In the genomic region with DNA sequence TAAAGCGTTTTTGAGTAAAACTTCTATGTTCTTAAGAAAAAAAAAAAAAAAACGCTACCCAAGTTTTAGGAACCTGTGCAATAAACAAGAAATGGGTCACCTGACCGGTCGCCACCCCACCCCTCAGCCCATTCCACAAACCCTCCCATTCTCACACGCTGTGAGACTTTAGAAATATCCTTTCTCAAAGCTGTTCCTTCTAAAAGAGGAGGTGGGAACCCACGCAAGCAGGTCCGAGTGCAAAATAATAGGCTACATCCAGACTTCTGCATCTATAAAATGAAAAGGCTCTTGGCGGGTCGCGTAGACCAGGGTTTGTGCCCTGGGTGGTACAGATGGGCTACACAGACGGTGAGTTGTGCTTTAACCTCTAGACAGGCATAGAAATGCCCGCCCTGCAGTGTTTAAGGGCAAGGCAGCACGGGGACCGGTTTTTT, we compare ENCODE assay signal across 9 mouse cellular contexts. TPM values are rescaled to one million over a fixed set of nuclear protein-coding genes. Genes with fewer than 3 reads are reported as not detected.
A peak's percentile ranks its signal among the peaks of the same experiment; 100 is the strongest.
DNase-seq lines count a peak whose midpoint lies in the region; ATAC-seq and TF ChIP-seq lines count a peak whose summit lies in the region.
"Had no signal": no experiment of that assay in that cellular context is flagged by ENCODE, and none has a peak within 500 bp of the region (broad histone marks: within the 10 kb centered on the region; RNA-seq: fewer than 3 reads in every experiment).

No protein-coding gene starts in this region.

- H3K4me2 ChIP-seq in heart, embryonic 12.5 days, result peak overlapping the region; percentile 98
- peak overlapping the region; percentile 88 for H3K4me2 ChIP-seq in hindbrain, embryonic 15.5 days
- peak overlapping the region; percentile 94 for H3K4me2 ChIP-seq in lung, postnatal 0 days (replicated peaks; ENCODE audit: low read depth, low read length)

- no peaks in the 10 kb centered on the region for H3K9me3 ChIP-seq in heart, embryonic 12.5 days (replicated peaks)
- no peaks in the 10 kb centered on the region for H3K9me3 ChIP-seq in embryonic facial prominence, embryonic 10.5 days
- H3K9me3 ChIP-seq in hindbrain, embryonic 15.5 days, result no peaks in the 10 kb centered on the region
- no peaks in the 10 kb centered on the region for H3K9me3 ChIP-seq in lung, postnatal 0 days (ENCODE audit: low read length)

- intact Hi-C loops in heart, postnatal 25 days (cut with DNase I), result loop anchor here (1.0 to 5.0 kb wide), 3 partner anchors 49 to 118 kb away; partner anchors contain the start of gene Ankrd40

- H3K4me1 ChIP-seq in heart, embryonic 12.5 days (replicated peaks), result peaks cover 10% of the 10 kb centered on the region
- peaks cover 25% of the 10 kb centered on the region for H3K4me1 ChIP-seq in embryonic facial prominence, embryonic 10.5 days
- peaks cover 29% of the 10 kb centered on the region for H3K4me1 ChIP-seq in hindbrain, embryonic 15.5 days (replicated peaks)
- H3K4me1 ChIP-seq in lung, postnatal 0 days (ENCODE audit: insufficient read depth, low read depth, low read length), result no peaks in the 10 kb centered on the region

- H3K27ac ChIP-seq in heart, embryonic 12.5 days (ENCODE audit: poor library complexity, severe bottlenecking), result peak overlapping the region; percentile 99
- H3K27ac ChIP-seq in embryonic facial prominence, embryonic 10.5 days (replicated peaks), result peak overlapping the region; percentile 99
- H3K27ac ChIP-seq in hindbrain, embryonic 15.5 days (replicated peaks), result peak overlapping the region; percentile 97
- peak overlapping the region; percentile 91 for H3K27ac ChIP-seq in lung, postnatal 0 days (ENCODE audit: low read length)

- TF ChIP-seq EP300 in lung, postnatal 0 days (IDR thresholded peaks at IDR 0.05), result 0 out of 2 replicates have a peak, but pooled peaks have one; percentile 23

- 2% methylated on average over 14 of the region's 14 CpGs for WGBS in heart, embryonic 12.5 days
- 2% methylated on average over 14 of the region's 14 CpGs for WGBS in embryonic facial prominence, embryonic 10.5 days
- 2% methylated on average over 14 of the region's 14 CpGs for WGBS in hindbrain, embryonic 15.5 days
- WGBS in lung, postnatal 0 days, result 2% methylated on average over 14 of the region's 14 CpGs

- H3K9ac ChIP-seq in heart, embryonic 12.5 days, result peak overlapping the region; percentile 74
- H3K9ac ChIP-seq in hindbrain, embryonic 15.5 days, result peak overlapping the region; percentile 61
- H3K9ac ChIP-seq in lung, postnatal 0 days (replicated peaks; ENCODE audit: low read depth), result no peak overlapping the region; the same call in 1 of the 2 replicates

- no peak for ATAC-seq in heart, embryonic 12.5 days (ENCODE audit: insufficient number of reproducible peaks, low FRiP score)
- ATAC-seq in hindbrain, embryonic 15.5 days (ENCODE audit: low FRiP score, low read depth), result no peak
- no peak for ATAC-seq in lung, postnatal 0 days

- H3K27me3 ChIP-seq in heart, embryonic 12.5 days (replicated peaks), result no peaks in the 10 kb centered on the region
- no peaks in the 10 kb centered on the region for H3K27me3 ChIP-seq in embryonic facial prominence, embryonic 10.5 days (replicated peaks; ENCODE audit: low read depth, poor library complexity, severe bottlenecking)
- no peaks in the 10 kb centered on the region for H3K27me3 ChIP-seq in hindbrain, embryonic 15.5 days
- H3K27me3 ChIP-seq in lung, postnatal 0 days (replicated peaks; ENCODE audit: insufficient read depth, low read length), result no peaks in the 10 kb centered on the region
- H3K27me3 ChIP-seq: Patski had no signal

- peak overlapping the region; percentile 61 for H3K4me3 ChIP-seq in heart, embryonic 12.5 days
- peak overlapping the region; percentile 97 for H3K4me3 ChIP-seq in embryonic facial prominence, embryonic 10.5 days
- peak overlapping the region; percentile 49 for H3K4me3 ChIP-seq in hindbrain, embryonic 15.5 days
- peak overlapping the region; percentile 26; the same call in 1 of the 2 replicates for H3K4me3 ChIP-seq in lung, postnatal 0 days (ENCODE audit: low read depth, low read length)

- H3K36me3 ChIP-seq in heart, embryonic 12.5 days, result peaks cover 10% of the 10 kb centered on the region
- H3K36me3 ChIP-seq in embryonic facial prominence, embryonic 10.5 days (replicated peaks), result peaks cover 13% of the 10 kb centered on the region
- H3K36me3 ChIP-seq in hindbrain, embryonic 15.5 days, result peaks cover 12% of the 10 kb centered on the region
- no peaks in the 10 kb centered on the region for H3K36me3 ChIP-seq in lung, postnatal 0 days (ENCODE audit: insufficient read depth, low read length)

- DNase-seq in heart, postnatal 25 days (ENCODE audit: low spot score), result no peak
- peak; percentile 50 for DNase-seq in 3T3-L1 (ENCODE audit: low read depth, low spot score)
- no peak for DNase-seq in embryonic facial prominence, embryonic 10.5 days (ENCODE audit: low spot score)
- DNase-seq in lung, postnatal 0 days (ENCODE audit: low spot score), result no peak
- no peak for DNase-seq in layer of hippocampus, adult 9-10 months (ENCODE audit: low spot score)
- DNase-seq in yolk sac, embryonic 10.5 days (ENCODE audit: low spot score), result no peak

- no peak for TF ChIP-seq CTCF in lung, postnatal 0 days (IDR thresholded peaks at IDR 0.05)

RNA-seq across cellular contexts. Expression of gene Tob1, which starts 1.5 kb away (rescaled TPM):
- 34.9 and 35.2 TPM in 2 replicates for polyA plus RNA-seq in heart, embryonic 12.5 days (2016; fragmentation: Nextera tagmentation; extraction: Ambion mirVana)
- 10 to 100 TPM; 57.2 to 60.6 TPM for total RNA-seq in heart, postnatal 25 days (2021)
- 18.4 and 22.1 TPM in 2 replicates for polyA plus RNA-seq in embryonic facial prominence, embryonic 10.5 days (2016; fragmentation: Nextera tagmentation; extraction: Ambion mirVana)
- 32.8 and 35.6 TPM in 2 replicates for polyA plus RNA-seq in hindbrain, embryonic 15.5 days (2015; fragmentation: Nextera tagmentation; extraction: Ambion mirVana)
- polyA plus RNA-seq in lung, postnatal 0 days (2015; fragmentation: Nextera tagmentation; extraction: Ambion mirVana), result 43.9 and 46.0 TPM in 2 replicates

RNA-seq across cellular contexts. Expression of gene Wfikkn2, which starts 36.1 kb away (rescaled TPM):
- 2.0 and 2.5 TPM in 2 replicates for polyA plus RNA-seq in heart, embryonic 12.5 days (2016; fragmentation: Nextera tagmentation; extraction: Ambion mirVana)
- total RNA-seq in heart, postnatal 25 days (2021), result 1 to 10 TPM; 2.3 to 3.1 TPM
- polyA plus RNA-seq in embryonic facial prominence, embryonic 10.5 days (2016; fragmentation: Nextera tagmentation; extraction: Ambion mirVana), result 1.1 and 2.4 TPM in 2 replicates
- 6.6 and 7.9 TPM in 2 replicates for polyA plus RNA-seq in hindbrain, embryonic 15.5 days (2015; fragmentation: Nextera tagmentation; extraction: Ambion mirVana)
- 0.46 and 0.60 TPM in 2 replicates for polyA plus RNA-seq in lung, postnatal 0 days (2015; fragmentation: Nextera tagmentation; extraction: Ambion mirVana)

Comparison
In these comparisons a context has a peak if more than half of its experiments do, and no peak if none do; other contexts are left out.
1. H3K4me3 ChIP-seq: peak in every context shown above with its lines; median percentile 97 in embryonic facial prominence, embryonic 10.5 days; 61 in heart, embryonic 12.5 days; 49 in hindbrain, embryonic 15.5 days; 26 in lung, postnatal 0 days.